Mouse (Mus musculus): ENCODE measurements around the gene Tank. TPM values are rescaled to one million over a fixed set of nuclear protein-coding genes. Genes with fewer than 3 reads are reported as not detected.

The Tank gene
- total RNA-seq, 2 experiments from 2014 or later, result 21.0 to 23.4 TPM

DNA sequence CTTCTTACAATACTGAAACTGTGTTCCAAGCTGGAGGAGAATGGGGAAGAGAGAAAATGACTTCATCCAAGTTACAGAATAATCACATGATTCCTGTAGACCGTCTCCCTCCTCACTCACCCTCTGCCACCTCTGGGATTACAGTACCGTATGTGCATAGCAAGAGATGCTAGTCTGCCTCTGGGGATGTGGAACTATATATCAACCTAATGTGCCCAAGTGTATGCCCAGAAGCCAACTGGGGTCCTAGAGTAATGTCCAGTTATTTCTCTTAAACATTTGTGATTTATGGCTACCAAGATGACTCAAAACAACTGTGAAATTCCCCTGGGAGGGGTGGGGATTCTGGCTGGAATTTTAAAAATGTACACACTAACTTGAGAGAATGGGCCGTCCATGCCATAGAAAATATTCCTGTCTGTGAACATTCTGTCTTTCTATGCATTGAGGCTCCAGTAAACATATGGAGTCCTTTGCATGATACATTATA is 1.2 kb downstream of the Tank start:
- intact Hi-C loops (cut with DNase I), result no loop called here
- DNase-seq, result no peak

DNA sequence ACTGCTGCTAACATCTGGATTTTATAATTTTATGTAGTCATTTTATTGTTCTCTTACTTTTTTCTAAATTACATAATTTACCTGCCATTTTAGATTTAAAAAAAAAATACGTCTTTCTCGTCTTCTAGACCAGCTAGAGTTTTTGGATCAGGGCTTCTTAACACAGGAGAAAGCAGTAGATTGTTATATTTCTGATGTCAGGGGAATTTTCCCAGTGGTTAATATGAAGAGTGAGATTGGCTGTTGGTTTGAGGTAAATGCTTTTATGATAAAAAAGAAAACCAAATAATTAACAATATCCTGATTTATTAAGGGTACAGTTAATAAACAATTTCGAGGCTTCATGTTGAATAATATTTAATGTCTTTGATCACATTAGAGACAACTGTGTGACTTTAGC is 1.7 kb downstream of the Tank start:
- no peak for DNase-seq
- intact Hi-C loops (cut with DNase I), result no loop called here

- intact Hi-C loops (cut with DNase I), result no loop called here
- DNase-seq, result no peak
Measured at GRCm38 (mm10) chr2:61580555-61581080, 2.2 kb downstream of the Tank start.

DNA sequence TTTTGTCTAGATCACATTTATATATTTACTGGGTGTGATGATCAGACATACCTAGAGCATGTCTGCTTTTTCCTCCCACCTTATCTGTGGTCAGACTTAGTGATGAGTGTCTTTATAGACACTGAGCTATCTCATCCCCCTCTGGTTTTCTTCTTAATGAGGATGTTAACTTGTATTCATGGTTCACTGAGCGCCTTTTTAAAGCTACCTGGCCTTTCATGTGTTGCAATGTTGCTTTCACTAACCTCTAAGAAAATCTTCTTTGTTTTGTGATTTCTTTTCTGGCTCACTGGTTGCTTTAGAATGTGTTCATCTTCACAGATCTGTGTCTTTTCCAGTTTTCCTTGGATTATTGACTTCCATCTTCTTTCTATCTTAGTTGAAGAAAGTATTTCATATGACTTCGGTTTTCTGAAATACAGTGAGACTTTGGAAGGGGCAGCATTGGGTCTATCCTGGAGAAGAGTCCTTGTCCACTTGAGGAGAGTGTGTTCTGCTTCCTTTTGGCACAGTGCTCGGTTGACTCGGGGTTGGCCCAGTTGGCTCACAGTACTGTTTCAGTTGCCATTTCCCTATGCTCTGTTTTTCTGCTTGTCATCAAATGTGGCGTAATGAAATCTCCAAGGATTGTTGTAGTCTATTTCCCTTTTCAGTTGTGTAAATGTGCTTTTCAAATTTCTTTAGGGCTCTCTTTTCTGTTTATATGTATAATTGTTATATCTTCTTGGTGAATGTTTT is 4.4 kb downstream of the Tank start:
- DNase-seq, result no peak
- intact Hi-C loops (cut with DNase I), result no loop called here

- DNase-seq, result no peak
- intact Hi-C loops (cut with DNase I), result no loop called here
Measured at GRCm38 (mm10) chr2:61585447-61585846, 7.1 kb downstream of the Tank start.

DNA sequence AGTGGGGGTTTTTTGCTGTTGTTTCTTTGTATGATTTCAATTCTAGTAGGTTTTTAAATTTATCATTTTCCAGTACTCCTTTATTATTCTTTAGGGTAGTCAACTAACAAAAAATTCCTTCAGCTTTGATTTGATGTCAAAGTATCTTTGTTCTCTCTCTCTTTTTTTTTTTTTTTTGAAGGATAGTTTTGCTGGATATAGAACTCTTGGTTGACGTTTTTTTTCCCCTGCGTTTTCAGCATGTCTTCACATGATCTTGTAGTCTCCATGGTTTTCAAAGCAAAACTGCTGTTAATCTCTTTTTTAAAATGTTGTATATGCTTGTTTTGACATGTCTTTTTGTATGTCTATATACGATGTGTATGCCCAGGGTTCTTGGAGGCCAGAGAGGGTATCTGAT is 7.8 kb downstream of the Tank start:
- intact Hi-C loops (cut with DNase I), result no loop called here
- DNase-seq, result no peak

GRCm38 (mm10) chr2:61590751-61591150 is 12.4 kb downstream of the Tank start:
- intact Hi-C loops (cut with DNase I), result no loop called here
- DNase-seq, result no peak

GRCm38 (mm10) chr2:61592095-61592494 is 13.7 kb downstream of the Tank start:
- DNase-seq, result no peak

DNA sequence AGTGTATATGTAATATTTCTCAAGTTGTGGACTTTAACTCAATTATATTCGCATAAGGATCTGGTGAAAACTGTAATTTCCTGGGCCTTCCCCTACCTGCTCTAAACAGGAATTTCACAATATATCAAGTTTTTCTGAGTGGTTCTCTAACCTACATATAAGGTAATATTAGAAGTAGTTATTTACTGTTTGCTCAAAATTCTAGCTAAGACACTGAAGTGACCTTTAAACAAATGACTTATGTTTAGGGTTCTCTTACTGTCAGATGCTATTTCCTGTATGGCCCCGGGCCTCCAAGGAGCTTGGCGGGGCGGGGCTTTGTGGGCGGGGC is 14.3 kb downstream of the Tank start:
- no peak for DNase-seq
- intact Hi-C loops (cut with DNase I), result no loop called here

More at GRCm38 (mm10) chr2:61592095-61592494, 13.7 kb downstream of the Tank start:
- intact Hi-C loops (cut with DNase I), result no loop called here

- intact Hi-C loops (cut with DNase I), result no loop called here
Measured at GRCm38 (mm10) chr2:61593030-61593811, 14.8 kb downstream of the Tank start.

GRCm38 (mm10) chr2:61593871-61594304 is 15.5 kb downstream of the Tank start:
- intact Hi-C loops (cut with DNase I), result no loop called here
- no peak for DNase-seq

More at GRCm38 (mm10) chr2:61593030-61593811, 14.8 kb downstream of the Tank start:
- DNase-seq, result peak; percentile 93

GRCm38 (mm10) chr2:61599730-61600129 is 21.3 kb downstream of the Tank start:
- no peak for DNase-seq
- intact Hi-C loops (cut with DNase I), result no loop called here

DNA sequence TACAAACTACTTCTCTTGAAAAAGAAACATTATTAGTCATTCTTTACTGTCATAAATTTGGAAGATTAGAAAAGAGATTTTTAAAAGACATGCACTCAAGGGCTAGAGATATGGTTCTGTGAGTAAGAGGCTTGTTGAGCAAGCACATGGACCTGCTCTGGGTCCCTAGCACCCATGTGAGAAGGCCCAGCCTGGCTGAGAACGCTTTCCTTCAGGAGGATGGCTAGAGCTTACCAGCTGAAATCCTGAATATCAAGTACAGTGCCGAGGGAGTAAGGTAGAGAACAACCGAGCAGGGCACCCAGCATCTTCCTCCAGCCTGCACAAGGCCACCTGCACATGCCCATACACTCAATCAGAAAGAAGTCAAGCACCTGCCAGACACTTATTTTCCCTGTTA is 25.1 kb downstream of the Tank start:
- intact Hi-C loops (cut with DNase I), result no loop called here
- DNase-seq, result no peak

DNA sequence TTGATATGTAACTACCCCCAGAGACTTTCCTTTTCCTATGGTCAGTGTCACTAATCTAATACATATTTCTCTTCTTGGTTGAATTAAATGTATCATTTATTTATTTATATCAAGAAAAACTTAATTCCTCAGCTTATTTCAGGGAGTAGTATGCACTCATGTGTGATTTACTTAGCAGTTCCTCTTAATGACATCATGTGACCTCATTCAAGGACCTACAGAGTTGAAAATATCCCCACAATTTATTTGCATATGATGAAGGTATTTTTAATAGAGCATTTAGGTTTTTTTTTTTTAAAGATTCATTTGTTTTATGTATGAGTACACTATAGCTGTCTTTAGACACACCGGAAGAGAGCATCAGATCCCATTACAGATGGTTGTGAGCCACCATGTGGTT is 28.6 kb downstream of the Tank start:
- intact Hi-C loops (cut with DNase I), result no loop called here
- no peak for DNase-seq

- no peak for DNase-seq
- intact Hi-C loops (cut with DNase I), result no loop called here
Measured at GRCm38 (mm10) chr2:61623996-61624395, 45.6 kb downstream of the Tank start.

GRCm38 (mm10) chr2:61630864-61631555 is 52.6 kb downstream of the Tank start:
- intact Hi-C loops (cut with DNase I), result no loop called here
- DNase-seq, result no peak

- intact Hi-C loops (cut with DNase I), result no loop called here
Measured at GRCm38 (mm10) chr2:61635099-61635498, 56.7 kb downstream of the Tank start.

GRCm38 (mm10) chr2:61638182-61638581 is 59.8 kb downstream of the Tank start:
- no peak for DNase-seq
- intact Hi-C loops (cut with DNase I), result no loop called here

More at GRCm38 (mm10) chr2:61635099-61635498, 56.7 kb downstream of the Tank start:
- DNase-seq, result no peak

GRCm38 (mm10) chr2:61642452-61643368 is 64.3 kb downstream of the Tank start:
- DNase-seq, result peak; percentile 37
- intact Hi-C loops (cut with DNase I), result loop anchor here (5.0 to 10.0 kb wide), 2 partner anchors 332 to 645 kb away; no protein-coding TSS in a partner anchor

- intact Hi-C loops (cut with DNase I), result loop anchor here (5.0 kb wide), 2 partner anchors 811 to 976 kb away; no protein-coding TSS in a partner anchor
- no peak for DNase-seq
Measured at GRCm38 (mm10) chr2:61651206-61651605, 72.8 kb downstream of the Tank start.
